Mouse (Mus musculus) limb, embryonic 11.5 days (tissue): Measurements from ENCODE around the gene Allc. TPM values are rescaled to one million over a fixed set of nuclear protein-coding genes. Genes with fewer than 3 reads are reported as not detected.

ENCODE experiments used
- ATAC-seq: fragments of 200-750 bp; cut with Nextera tagmentation; 2 replicates; pipeline ENCODE4 v1.8.0; 2017; ENCODE audit warnings: low read depth; ENCODE audit not compliant: insufficient number of reproducible peaks, low FRiP score, low TSS enrichment
- DNase-seq: peaks from one replicate; pipeline ENCODE4 v3.0.0-alpha.2; 2015; ENCODE audit warnings: low spot score
- H3K27ac ChIP-seq: fragments of 300-500 bp; sonication (generic); replicated peaks from 2 replicates; pipeline ENCODE4 v1.5.1; 2014; ENCODE audit warnings: low read depth, mild to moderate bottlenecking, low read length
- H3K27me3 ChIP-seq: fragments of 300-500 bp; sonication (generic); 2 replicates; pipeline ENCODE4 v1.6.1; 2014; ENCODE audit warnings: mild to moderate bottlenecking, low read length, mixed read lengths; ENCODE audit not compliant: control insufficient read depth, insufficient read depth
- H3K36me3 ChIP-seq: fragments of 300-500 bp; sonication (generic); 2 replicates; pipeline ENCODE4 v1.6.1; 2014; ENCODE audit warnings: mild to moderate bottlenecking, low read length, moderate library complexity, mixed read lengths; ENCODE audit not compliant: control insufficient read depth, insufficient read depth
- H3K4me1 ChIP-seq: fragments of 300-500 bp; sonication (generic); 2 replicates; pipeline ENCODE4 v1.6.1; 2014; ENCODE audit warnings: low read length, mixed read lengths; ENCODE audit not compliant: control insufficient read depth, insufficient read depth
- H3K4me2 ChIP-seq: fragments of 300-500 bp; sonication (generic); 2 replicates; pipeline ENCODE4 v1.6.1; 2014; ENCODE audit warnings: low read depth, mild to moderate bottlenecking, moderate library complexity; ENCODE audit not compliant: severe bottlenecking
- H3K4me3 ChIP-seq: fragments of 300-500 bp; sonication (generic); 2 replicates; pipeline ENCODE4 v1.5.1; 2014; ENCODE audit warnings: low read depth, low read length
- H3K9ac ChIP-seq: fragments of 300-500 bp; sonication (generic); 2 replicates; pipeline ENCODE4 v1.6.1; 2014; ENCODE audit warnings: mild to moderate bottlenecking, low read length
- H3K9me3 ChIP-seq: fragments of 300-500 bp; sonication (generic); 2 replicates; pipeline ENCODE4 v1.6.1; 2016; ENCODE audit warnings: low read length; ENCODE audit not compliant: control insufficient read depth
- WGBS: fragments of 180-500 bp; shearing (Covaris S2); extraction: QIAGEN DNeasy Blood & Tissue Kit; methylation state at CpG from one replicate; pipeline ENCODE4 v1.1.7; 2014; 5-methylcytosine and 5-hydroxymethylcytosine counted together
- polyA plus RNA-seq: library from polyadenylated mRNA; unstranded; fragments of >200 nt; fragmentation: Nextera tagmentation; extraction: Ambion mirVana; gene quantifications from 2 replicates; pipeline ENCODE4 v1.2.1, GENCODE M21; 2014

Gene Allc
- polyA plus RNA-seq, 1 experiment from 2014 or later = not detected

DNA sequence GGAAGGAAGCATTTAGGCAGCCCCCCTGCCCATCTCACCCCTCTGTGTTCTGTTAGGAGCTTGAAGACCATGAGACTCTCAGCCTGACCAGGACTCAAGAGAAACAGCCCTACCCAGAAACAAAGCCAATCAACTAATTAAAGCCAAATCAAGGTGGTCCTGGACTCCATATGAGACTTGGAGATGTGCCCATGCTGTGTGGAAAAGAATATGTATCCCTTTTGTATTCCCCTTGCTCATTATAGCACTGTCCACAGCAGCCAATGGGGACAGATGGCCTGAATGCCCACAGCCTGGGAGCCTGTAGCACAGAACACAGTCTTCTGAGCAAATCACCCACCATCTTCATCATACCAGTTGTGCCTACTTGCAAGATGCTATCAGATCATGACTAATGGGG is 14.5 kb upstream of the Allc start:
- H3K27me3 ChIP-seq = no peaks in the 10 kb centered on the region
- no peak overlapping the region for H3K4me2 ChIP-seq
- H3K4me3 ChIP-seq = no peak overlapping the region
- DNase-seq = no peak
- no peaks in the 10 kb centered on the region for H3K9me3 ChIP-seq
- ATAC-seq = no peak
- H3K36me3 ChIP-seq = no peaks in the 10 kb centered on the region
- no peak overlapping the region for H3K27ac ChIP-seq
- no peaks in the 10 kb centered on the region for H3K4me1 ChIP-seq
- no peak overlapping the region for H3K9ac ChIP-seq

DNA sequence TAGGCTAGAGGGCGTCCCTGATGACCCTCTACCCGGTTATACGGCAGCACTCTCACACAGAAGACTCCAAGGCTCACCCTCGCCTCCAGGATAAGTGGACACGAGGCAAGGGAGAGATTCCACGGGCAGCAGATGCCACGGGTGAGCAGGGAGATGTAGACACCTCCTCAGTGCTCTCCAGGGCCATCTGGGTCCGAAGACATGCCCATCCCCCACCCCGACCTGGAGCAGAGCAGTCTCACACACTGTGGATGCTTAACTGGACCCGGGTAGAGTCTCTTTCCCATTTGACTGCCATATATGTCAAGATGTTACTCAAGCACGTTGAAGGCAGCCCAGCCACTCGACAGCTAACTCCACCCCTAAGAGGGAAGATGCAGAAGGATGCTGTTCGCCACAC is 8.1 kb upstream of the Allc start:
- Histone ChIP-seq H3K36me3 (no peaks in the 10 kb centered on the region), H3K4me3 (no peak overlapping the region), H3K4me1 (no peaks in the 10 kb centered on the region), H3K9ac (no peak overlapping the region), H3K27ac (no peak overlapping the region), H3K27me3 (0 out of 2 replicates have a peak, but pooled peaks cover 4% of the 10 kb centered on the region), H3K9me3 (no peaks in the 10 kb centered on the region), H3K4me2 (no peak overlapping the region)
- WGBS = 44% methylated on average over 13 of the region's 13 CpGs
- ATAC-seq (no peak), DNase-seq (no peak)

DNA sequence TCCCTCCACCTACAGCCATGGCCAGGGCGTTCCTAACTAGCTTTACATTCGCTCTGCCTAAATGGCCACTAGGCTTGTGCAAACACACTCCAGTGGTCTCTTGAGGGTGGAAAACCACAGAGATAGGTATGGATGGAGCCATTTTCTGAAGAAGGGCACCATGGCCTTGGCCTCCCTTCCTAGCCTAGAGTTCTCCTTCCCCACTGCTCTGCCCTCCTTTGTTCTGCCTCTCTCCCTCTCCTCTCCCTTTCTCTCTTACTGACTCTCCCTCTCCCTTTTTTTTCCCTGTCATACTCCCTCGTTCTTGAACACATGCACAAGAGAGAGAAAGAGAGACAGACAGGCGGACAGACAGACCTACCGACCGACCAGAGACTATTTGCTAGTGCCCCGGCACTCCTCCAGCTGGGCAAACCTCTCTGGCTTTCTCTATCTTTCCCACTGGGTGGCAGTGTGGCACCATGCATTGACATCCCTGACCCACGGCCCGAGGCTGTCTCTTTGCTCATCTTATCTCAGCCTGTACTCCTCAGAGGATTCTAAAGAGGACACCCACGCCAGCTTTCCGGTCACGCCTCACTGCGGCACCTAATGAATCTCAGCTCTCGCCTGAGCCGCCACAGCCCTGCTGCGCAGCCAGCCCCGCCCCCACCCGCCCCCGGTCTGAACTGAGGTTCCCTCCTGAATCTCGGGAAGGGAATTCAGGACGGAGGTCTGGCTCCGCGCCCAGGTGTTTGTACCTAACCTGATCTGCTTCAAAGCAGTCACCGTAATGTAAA is 7.0 kb upstream of the Allc start:
- ATAC-seq (0 out of 2 replicates have a peak, but pooled peaks have one; percentile 44), DNase-seq (peak; percentile 82)
- H3K4me1 ChIP-seq = no peaks in the 10 kb centered on the region
- no peaks in the 10 kb centered on the region for H3K9me3 ChIP-seq
- H3K36me3 ChIP-seq = no peaks in the 10 kb centered on the region
- 10% methylated on average over 24 of the region's 24 CpGs for WGBS
- peak overlapping the region; percentile 56 for H3K4me2 ChIP-seq
- 0 out of 2 replicates have a peak, but pooled peaks cover 4% of the 10 kb centered on the region for H3K27me3 ChIP-seq
- H3K27ac ChIP-seq = no peak overlapping the region
- peak overlapping the region; percentile 34 for H3K4me3 ChIP-seq
- H3K9ac ChIP-seq = no peak overlapping the region

DNA sequence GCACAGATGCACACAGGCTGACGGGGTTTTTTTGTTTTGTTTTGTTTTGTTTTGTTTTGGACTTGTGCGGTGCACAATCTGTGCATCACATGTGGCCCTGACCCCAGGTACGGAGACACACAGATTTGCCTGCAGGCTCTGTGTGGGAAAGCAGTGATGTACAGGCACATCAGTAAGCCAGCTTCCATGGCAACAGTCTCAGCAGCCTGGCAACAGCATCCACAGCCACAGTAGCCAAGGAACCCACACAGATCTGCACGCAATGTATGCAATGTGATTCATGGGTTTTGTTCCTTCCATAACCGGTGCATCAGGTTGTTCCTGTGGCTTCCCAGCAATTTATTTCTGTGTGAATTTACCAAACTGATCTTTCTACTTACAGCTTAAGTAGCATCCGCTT is 5.6 kb upstream of the Allc start:
- Histone ChIP-seq H3K36me3 (no peaks in the 10 kb centered on the region), H3K9ac (no peak overlapping the region), H3K27ac (no peak overlapping the region), H3K9me3 (no peaks in the 10 kb centered on the region), H3K4me1 (no peaks in the 10 kb centered on the region), H3K4me2 (no peak overlapping the region), H3K27me3 (0 out of 2 replicates have a peak, but pooled peaks cover 4% of the 10 kb centered on the region), H3K4me3 (no peak overlapping the region)
- DNase-seq (no peak), ATAC-seq (no peak)
- WGBS = 85% methylated on average over 6 of the region's 6 CpGs

DNA sequence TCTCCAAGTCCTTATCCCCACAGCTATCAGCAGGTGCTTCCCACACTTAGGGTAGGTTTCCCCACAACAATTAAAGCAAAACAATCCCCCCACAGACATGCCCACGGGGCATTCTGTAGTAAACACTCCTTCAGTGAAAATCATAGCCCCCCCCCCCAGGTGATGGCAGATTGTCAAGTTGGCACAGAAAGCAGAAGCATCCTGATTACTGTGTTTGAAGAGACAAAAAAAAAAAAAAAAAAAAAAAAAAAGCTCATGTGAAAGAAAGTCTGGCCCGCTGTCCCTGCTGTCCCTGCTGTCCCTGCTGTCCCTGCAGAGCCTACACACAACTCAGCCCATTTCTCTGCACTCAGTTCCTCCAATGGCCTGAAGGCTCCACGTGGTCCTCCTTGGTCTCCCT is 1.7 kb upstream of the Allc start:
- no peak overlapping the region for H3K9ac ChIP-seq
- no peak overlapping the region for H3K27ac ChIP-seq
- no peak overlapping the region for H3K4me3 ChIP-seq
- H3K27me3 ChIP-seq = 0 out of 2 replicates have a peak, but pooled peaks cover 4% of the 10 kb centered on the region
- no peaks in the 10 kb centered on the region for H3K36me3 ChIP-seq
- H3K4me1 ChIP-seq = no peaks in the 10 kb centered on the region
- DNase-seq (no peak), ATAC-seq (no peak)
- no peak overlapping the region for H3K4me2 ChIP-seq
- whole genome bisulfite sequencing = 61% methylated on average over 3 of the region's 3 CpGs
- no peaks in the 10 kb centered on the region for H3K9me3 ChIP-seq

DNA sequence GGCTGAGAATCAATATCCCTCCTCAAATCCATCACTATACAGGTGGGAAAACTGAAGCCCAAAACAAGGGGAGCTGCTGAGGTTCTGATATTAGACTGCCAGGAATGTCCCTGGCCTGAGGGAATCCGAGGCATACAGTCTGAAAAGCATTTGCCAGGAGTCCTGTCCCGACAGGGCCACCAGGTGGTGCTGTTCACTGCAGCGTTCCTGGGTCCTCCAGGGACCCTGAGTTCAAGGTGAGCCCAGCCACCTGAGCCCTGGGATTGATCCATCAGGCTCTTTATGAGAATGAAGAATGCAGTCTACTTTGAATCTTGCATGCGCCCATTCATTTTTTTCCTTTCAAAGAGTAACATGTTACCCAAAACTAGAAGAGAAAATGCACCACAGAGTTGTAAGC is 3.2 kb downstream of the Allc start:
- Histone ChIP-seq H3K4me3 (no peak overlapping the region), H3K27me3 (no peaks in the 10 kb centered on the region), H3K9me3 (no peaks in the 10 kb centered on the region), H3K4me1 (no peaks in the 10 kb centered on the region), H3K4me2 (no peak overlapping the region), H3K9ac (no peak overlapping the region), H3K36me3 (no peaks in the 10 kb centered on the region), H3K27ac (no peak overlapping the region)
- 36% methylated on average over 4 of the region's 4 CpGs for WGBS
- DNase-seq (peak; percentile 66), ATAC-seq (no peak)

DNA sequence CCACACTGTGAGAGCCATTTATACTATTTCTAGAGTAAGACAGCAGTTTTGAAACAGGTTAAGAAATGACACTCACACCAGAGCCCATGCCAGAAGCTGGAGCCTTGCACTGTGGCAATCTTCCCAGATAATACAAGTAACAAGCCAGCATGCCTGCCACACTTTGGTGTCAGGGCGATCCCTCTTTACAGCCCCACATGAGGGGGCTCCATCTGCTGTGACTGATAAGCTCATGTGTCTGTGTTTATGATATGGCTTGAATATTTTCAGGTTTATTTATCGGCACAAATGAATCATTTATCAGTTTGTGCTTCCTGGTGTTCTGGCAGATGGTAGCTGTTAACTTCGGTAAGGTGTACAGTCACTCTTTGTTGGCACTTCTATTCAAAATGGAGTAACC is 4.2 kb downstream of the Allc start:
- 88% methylated on average over 3 of the region's 3 CpGs for WGBS
- ATAC-seq (no peak), DNase-seq (no peak)
- no peaks in the 10 kb centered on the region for H3K4me1 ChIP-seq
- H3K4me3 ChIP-seq = no peak overlapping the region
- H3K9me3 ChIP-seq = no peaks in the 10 kb centered on the region
- no peaks in the 10 kb centered on the region for H3K36me3 ChIP-seq
- no peaks in the 10 kb centered on the region for H3K27me3 ChIP-seq
- no peak overlapping the region for H3K4me2 ChIP-seq
- H3K27ac ChIP-seq = no peak overlapping the region
- H3K9ac ChIP-seq = no peak overlapping the region

DNA sequence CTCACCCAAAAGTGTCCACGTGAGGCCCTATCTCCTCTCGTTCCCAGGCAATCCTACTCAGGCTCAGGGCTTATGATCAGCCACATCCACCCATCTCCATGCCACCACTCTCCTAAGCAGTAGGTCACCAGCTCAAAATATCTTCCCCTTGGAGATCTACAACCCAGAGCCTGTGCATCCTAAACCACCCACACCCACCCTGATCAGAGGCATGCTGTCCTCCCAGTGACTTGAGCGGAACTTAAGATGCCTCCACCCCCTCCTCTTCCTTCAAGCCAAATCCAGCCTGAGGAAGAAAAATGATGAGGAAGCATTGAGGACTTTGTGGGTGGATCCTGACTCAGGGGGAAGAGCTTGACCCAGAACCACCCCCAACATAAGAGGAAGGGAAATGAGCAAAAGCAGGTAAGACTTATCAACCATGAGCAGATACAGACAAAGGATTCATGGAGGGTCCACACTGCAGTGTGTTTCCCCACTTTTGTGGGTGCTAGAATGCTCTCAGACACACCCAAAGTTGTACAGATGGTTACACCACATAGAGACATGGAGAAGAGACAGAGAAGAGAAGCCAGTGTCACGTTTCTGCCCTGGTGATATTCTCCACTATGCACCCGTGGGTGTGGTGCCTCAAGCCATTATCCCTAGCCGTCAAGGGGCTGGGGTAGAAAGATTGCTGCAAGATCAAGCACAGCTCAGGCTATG is 6.8 kb downstream of the Allc start:
- Histone ChIP-seq H3K36me3 (no peaks in the 10 kb centered on the region), H3K4me1 (no peaks in the 10 kb centered on the region), H3K4me3 (no peak overlapping the region), H3K9ac (no peak overlapping the region), H3K9me3 (no peaks in the 10 kb centered on the region), H3K4me2 (no peak overlapping the region), H3K27ac (no peak overlapping the region), H3K27me3 (no peaks in the 10 kb centered on the region)
- WGBS = 80% methylated on average over 6 of the region's 6 CpGs
- ATAC-seq = no peak
- DNase-seq = no peak
